Mouse (Mus musculus) CD4-positive, CD25-positive, alpha-beta regulatory T cell, adult 4 months (primary cell): Measurements from ENCODE around the gene 5730522E02Rik. TPM values are rescaled to one million over a fixed set of nuclear protein-coding genes. Genes with fewer than 3 reads are reported as not detected.

Source experiments
- ATAC-seq: one replicate; pipeline ENCODE4 v1.8.0; 2017
- polyA plus RNA-seq, 2 experiments: library from polyadenylated mRNA; unstranded; fragments of 100-300 nt; shearing (Covaris generic); gene quantifications; one replicate each; pipeline ENCODE4 v1.2.1; 2017

Gene 5730522E02Rik
- polyA plus RNA-seq, 2 experiments from 2014 or later, result not detected

DNA sequence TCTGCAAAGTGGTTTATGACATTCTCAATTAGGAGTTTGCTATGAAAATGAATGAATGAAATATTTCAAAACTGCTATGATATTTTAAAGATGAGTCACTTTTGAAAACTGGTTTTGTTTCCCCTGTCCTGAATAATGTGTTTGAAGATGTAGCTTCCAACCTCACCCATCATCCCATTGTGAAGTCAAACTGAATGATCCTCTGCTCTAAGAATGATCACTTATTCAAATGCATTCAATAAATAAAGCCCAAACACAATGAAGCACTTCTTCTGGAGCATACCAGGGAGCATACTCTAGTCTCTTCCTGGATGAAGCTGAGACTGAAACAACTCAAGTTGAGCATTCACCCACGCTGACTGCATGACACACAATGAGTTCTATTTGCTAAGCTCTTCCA lies 438.3 kb downstream of the 5730522E02Rik start:
- no peak for ATAC-seq

DNA sequence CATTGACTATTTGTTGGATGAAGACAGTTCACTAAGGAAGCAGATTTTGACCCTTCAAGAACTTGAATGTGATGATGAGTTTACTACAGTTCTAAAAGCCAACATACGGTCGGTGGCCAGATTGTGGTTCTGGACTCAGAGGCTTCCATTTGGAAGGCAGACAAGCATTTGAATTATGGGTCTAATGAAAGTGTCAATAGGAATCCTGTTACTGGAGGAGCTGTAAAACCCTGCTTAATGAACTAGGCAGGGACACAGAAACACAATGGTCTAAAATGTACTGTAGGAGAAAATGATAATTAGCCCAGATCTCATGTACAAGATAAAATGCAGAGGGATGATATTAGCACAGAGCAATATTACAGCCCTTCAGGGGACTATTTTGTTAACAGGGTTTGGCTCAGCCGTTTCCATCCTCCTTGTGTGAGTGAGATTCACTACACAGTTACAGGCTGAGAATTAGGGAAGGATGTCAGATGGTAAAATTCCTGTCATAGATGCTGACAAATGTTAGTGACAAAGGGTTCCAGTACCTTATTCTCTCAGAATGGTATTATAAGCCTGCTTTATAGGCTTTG lies 439.5 kb downstream of the 5730522E02Rik start:
- no peak for ATAC-seq

GRCm38 (mm10) chr11:25767584-25768333 lies 442.8 kb downstream of the 5730522E02Rik start:
- no peak for ATAC-seq

GRCm38 (mm10) chr11:25753156-25753899 lies 457.2 kb downstream of the 5730522E02Rik start:
- ATAC-seq, result no peak

DNA sequence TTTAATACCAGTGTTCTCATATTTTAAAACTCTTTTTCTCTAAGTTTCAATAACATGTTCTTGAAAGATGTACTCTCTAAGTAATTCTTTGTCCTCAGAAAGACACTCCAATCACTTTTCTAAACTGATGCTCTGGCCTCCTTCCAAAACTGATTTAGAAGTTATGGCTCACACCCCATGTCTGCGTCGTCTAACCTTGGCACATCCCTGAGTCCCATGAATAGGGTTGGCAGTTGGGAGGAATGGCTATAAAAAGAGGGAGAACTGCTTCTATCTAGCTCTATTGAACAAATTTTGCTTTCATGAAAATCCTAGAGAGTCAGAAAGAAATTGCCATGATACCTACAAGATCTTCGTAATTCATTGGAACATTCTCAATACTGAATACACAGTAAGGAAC lies 458.1 kb downstream of the 5730522E02Rik start:
- ATAC-seq, result no peak

GRCm38 (mm10) chr11:25747098-25747862 lies 463.3 kb downstream of the 5730522E02Rik start:
- ATAC-seq, result no peak

GRCm38 (mm10) chr11:25743664-25744063 lies 466.9 kb downstream of the 5730522E02Rik start:
- ATAC-seq, result no peak

- no peak for ATAC-seq
Measured at GRCm38 (mm10) chr11:25737255-25737654, 473.3 kb downstream of the 5730522E02Rik start.

- no peak for ATAC-seq
Measured at GRCm38 (mm10) chr11:25729476-25729875, 481.1 kb downstream of the 5730522E02Rik start.

- no peak for ATAC-seq
Measured at GRCm38 (mm10) chr11:25715447-25716321, 494.9 kb downstream of the 5730522E02Rik start.

DNA sequence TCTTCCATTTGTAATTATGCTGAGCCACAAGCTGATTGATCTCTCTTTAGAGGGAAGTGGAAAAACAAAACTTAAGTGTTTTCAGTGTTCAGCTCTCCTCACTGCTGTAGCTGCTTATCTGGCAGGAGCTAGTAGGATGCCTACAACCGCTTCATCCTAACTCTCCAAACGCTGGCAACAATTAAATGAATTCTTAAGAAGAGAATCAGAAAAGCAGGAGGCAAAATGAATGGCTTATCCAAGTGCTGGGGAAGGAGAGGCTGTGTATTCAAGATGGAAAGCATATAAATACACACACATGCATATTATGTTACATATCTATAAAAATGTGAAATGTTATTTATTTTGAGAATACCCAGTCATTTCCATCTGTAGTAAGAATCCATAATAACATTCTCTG lies 500.0 kb downstream of the 5730522E02Rik start:
- ATAC-seq, result no peak

- ATAC-seq, result no peak
Measured at GRCm38 (mm10) chr11:25709892-25710291, 500.7 kb downstream of the 5730522E02Rik start.

DNA sequence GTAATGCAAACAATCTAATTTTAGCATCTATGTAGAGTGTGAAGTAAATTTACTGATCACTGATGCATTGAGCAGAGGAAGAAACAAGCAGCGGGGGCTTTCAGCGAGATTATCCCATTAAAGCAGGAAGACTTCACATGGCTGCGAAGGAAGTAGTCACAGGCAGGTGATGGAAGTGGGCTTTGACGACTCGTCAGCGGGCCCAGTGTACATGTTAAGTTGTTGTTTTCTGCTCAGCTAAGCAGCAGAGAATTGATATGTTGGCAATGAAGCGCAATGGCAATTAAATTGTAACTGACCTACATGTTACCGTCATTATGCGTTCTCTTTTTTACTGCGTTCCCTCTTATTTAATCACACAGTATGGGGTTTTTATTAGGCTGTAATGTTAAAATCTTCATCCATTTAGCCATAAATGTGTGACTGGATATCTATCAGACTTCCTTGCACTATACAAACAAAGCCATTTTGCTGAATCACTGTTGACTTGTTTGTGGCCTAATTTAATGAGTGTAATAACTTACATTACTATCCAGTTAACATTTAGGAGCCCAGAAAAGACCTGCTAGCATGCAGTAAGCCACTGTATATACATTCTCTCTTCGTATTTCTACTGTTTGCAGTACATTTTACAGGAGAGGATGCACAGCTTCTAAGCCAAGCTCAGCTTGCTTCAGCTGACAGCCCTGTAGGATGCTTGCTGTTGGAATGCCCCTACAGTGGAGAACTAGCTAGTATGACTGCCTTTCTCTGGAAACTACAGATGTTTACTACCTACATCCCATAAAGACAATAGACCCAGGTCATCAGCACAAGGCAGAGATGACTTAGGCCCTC lies 506.0 kb downstream of the 5730522E02Rik start:
- no peak for ATAC-seq

DNA sequence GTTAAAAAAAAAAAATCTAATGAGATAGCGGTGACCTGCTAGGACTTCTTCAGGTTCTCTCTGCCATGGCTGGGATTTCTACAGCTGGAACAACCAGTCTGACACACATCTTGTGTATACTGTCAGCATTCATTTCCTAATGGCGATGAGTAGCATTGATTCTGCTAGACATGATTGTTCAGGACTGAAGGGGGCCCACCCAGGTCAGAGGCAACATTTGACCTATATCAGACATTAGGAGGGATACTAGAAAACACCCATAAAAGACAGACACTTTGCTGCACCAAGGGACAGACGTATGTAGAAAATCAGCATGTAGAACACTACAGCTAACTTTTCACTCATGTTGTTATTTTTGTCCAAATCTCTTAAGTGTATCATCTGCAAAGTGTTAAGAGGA lies 507.8 kb downstream of the 5730522E02Rik start:
- no peak for ATAC-seq

- no peak for ATAC-seq
Measured at GRCm38 (mm10) chr11:25697508-25698193, 512.9 kb downstream of the 5730522E02Rik start.

- ATAC-seq, result no peak
Measured at GRCm38 (mm10) chr11:25696168-25696567, 514.4 kb downstream of the 5730522E02Rik start.

GRCm38 (mm10) chr11:25684731-25685130 lies 525.8 kb downstream of the 5730522E02Rik start:
- ATAC-seq, result no peak

DNA sequence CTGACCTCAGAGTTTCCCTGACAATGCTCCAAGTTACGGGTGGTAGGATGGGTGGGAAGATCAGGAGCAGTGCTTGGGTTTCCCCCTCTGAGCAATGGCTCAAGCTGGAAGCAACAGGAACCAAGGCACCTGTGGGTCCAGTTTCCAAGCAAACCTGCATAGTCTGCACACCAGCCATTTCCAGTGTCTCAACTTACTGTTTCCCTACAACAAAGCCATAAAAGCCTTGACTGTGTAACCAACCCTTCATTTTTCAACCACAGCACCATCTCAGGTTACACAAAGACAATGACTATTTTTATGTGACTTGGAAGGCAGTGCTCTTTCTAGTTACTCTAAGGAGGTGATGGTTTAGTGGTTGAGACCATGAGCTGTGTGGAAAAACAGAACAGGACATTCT lies 530.7 kb downstream of the 5730522E02Rik start:
- ATAC-seq, result no peak

DNA sequence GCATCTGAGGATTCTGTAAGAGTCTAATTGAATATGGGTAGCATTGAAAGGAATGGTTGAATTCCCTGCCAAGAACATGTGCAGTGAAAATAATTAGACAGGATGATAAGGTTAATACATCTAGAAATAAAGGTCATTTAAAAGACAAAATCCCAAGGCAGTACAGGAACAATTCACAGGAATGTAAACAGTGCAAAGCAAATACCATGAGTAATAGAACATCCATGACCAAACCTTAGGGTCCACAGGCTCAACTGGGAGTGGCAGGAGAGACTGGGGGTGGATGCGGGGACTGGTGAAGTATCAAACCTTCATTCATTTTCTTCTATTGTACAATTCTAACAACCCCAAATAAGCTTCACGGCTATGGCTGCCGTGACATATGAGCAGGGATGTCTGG lies 536.4 kb downstream of the 5730522E02Rik start:
- ATAC-seq, result no peak

- ATAC-seq, result no peak
Measured at GRCm38 (mm10) chr11:25670018-25670417, 540.5 kb downstream of the 5730522E02Rik start.
